ENCODE assay signal across 8 mouse cellular contexts in genomic region chr7:96142973-96143596, GRCm38 (mm10). TPM values are rescaled to one million over a fixed set of nuclear protein-coding genes. Genes with fewer than 3 reads are reported as not detected.
DNase-seq lines count a peak whose midpoint lies in the region; ATAC-seq and TF ChIP-seq lines count a peak whose summit lies in the region.
"Had no signal": no experiment of that assay in that cellular context is flagged by ENCODE, and none has a peak within 500 bp of the region (broad histone marks: within the 10 kb centered on the region; RNA-seq: fewer than 3 reads in every experiment).

No protein-coding gene starts in this region.

- H3K27ac ChIP-seq in heart, postnatal 0 days (ENCODE audit: low read depth), result peak overlapping the region; percentile 93
- no peak overlapping the region for H3K27ac ChIP-seq in lung, postnatal 0 days (ENCODE audit: low read length)
- no peak overlapping the region for H3K27ac ChIP-seq in stomach, postnatal 0 days (replicated peaks)
- H3K27ac ChIP-seq: liver, embryonic 14.5 days had no signal

- H3K4me3 ChIP-seq in heart, postnatal 0 days (ENCODE audit: low read depth, low read length), result no peak overlapping the region
- no peak overlapping the region for H3K4me3 ChIP-seq in lung, postnatal 0 days (ENCODE audit: low read depth, low read length)
- no peak overlapping the region for H3K4me3 ChIP-seq in stomach, postnatal 0 days (ENCODE audit: low read depth, low read length)

- ATAC-seq in heart, postnatal 0 days (ENCODE audit: insufficient read depth, low read depth), result peak; percentile 93
- ATAC-seq in lung, postnatal 0 days, result peak; percentile 12; the same call in 1 of the 2 replicates
- no peak for ATAC-seq in stomach, postnatal 0 days (ENCODE audit: low FRiP score, low TSS enrichment)
- ATAC-seq in activated CD4-positive, CD25-positive, alpha-beta regulatory T cell, adult 4 months, result no peak

- no peaks in the 10 kb centered on the region for H3K9me3 ChIP-seq in heart, postnatal 0 days (replicated peaks; ENCODE audit: control insufficient read depth, low read length)
- H3K9me3 ChIP-seq in lung, postnatal 0 days (ENCODE audit: low read length), result no peaks in the 10 kb centered on the region
- H3K9me3 ChIP-seq in stomach, postnatal 0 days (ENCODE audit: control insufficient read depth, low read length), result no peaks in the 10 kb centered on the region

- WGBS in heart, postnatal 0 days, result 47% methylated on average over 3 of the region's 3 CpGs
- 59% methylated on average over 3 of the region's 3 CpGs for WGBS in lung, postnatal 0 days
- WGBS in stomach, postnatal 0 days, result 73% methylated on average over 3 of the region's 3 CpGs

- H3K36me3 ChIP-seq in heart, postnatal 0 days (replicated peaks; ENCODE audit: control insufficient read depth, insufficient read depth, low read length), result no peaks in the 10 kb centered on the region
- no peaks in the 10 kb centered on the region for H3K36me3 ChIP-seq in lung, postnatal 0 days (ENCODE audit: insufficient read depth, low read length)
- H3K36me3 ChIP-seq in stomach, postnatal 0 days (ENCODE audit: control insufficient read depth, insufficient read depth, low read length), result no peaks in the 10 kb centered on the region

- H3K9ac ChIP-seq in heart, postnatal 0 days (replicated peaks; ENCODE audit: low read depth, low read length), result no peak overlapping the region
- no peak overlapping the region for H3K9ac ChIP-seq in lung, postnatal 0 days (replicated peaks; ENCODE audit: low read depth)
- no peak overlapping the region for H3K9ac ChIP-seq in stomach, postnatal 0 days (ENCODE audit: low read length)
- H3K9ac ChIP-seq: liver, embryonic 14.5 days had no signal

- DNase-seq in urinary bladder, postnatal 25 days (ENCODE audit: low spot score), result peak; percentile 15
- no peak for DNase-seq in urinary bladder, adult 18-20 months (ENCODE audit: low spot score in 2 of 2)
- peak; percentile 84 to 86 for DNase-seq in cerebellum, postnatal 14 days
- peak; percentile 92 for DNase-seq in heart, postnatal 0 days (ENCODE audit: low spot score)
- no peak for DNase-seq in lung, postnatal 0 days (ENCODE audit: low spot score)
- no peak for DNase-seq in stomach, postnatal 0 days (ENCODE audit: low spot score)

- TF ChIP-seq EP300 in heart, postnatal 0 days (IDR thresholded peaks at IDR 0.05; ENCODE audit: low read depth), result peak; percentile 86
- no peak for TF ChIP-seq EP300 in lung, postnatal 0 days (IDR thresholded peaks at IDR 0.05)
- TF ChIP-seq EP300 in stomach, postnatal 0 days (optimal IDR thresholded peaks at IDR 0.05), result no peak

- no peak; the same call in 1 of the 2 replicates for TF ChIP-seq CTCF in heart, postnatal 0 days (IDR thresholded peaks at IDR 0.05; ENCODE audit: low read depth)
- TF ChIP-seq CTCF in lung, postnatal 0 days (IDR thresholded peaks at IDR 0.05), result no peak
- no peak for TF ChIP-seq CTCF in stomach, postnatal 0 days (IDR thresholded peaks at IDR 0.05; ENCODE audit: low read depth)

- H3K27me3 ChIP-seq in heart, postnatal 0 days (ENCODE audit: control insufficient read depth, insufficient read depth, low read length), result no peaks in the 10 kb centered on the region
- H3K27me3 ChIP-seq in lung, postnatal 0 days (replicated peaks; ENCODE audit: insufficient read depth, low read length), result no peaks in the 10 kb centered on the region
- H3K27me3 ChIP-seq in stomach, postnatal 0 days (ENCODE audit: control insufficient read depth, insufficient read depth, low read length), result no peaks in the 10 kb centered on the region

- peaks cover 4% of the 10 kb centered on the region; the same call in 1 of the 2 replicates for H3K4me1 ChIP-seq in heart, postnatal 0 days (ENCODE audit: control insufficient read depth, insufficient read depth)
- no peaks in the 10 kb centered on the region for H3K4me1 ChIP-seq in lung, postnatal 0 days (ENCODE audit: insufficient read depth, low read depth, low read length)
- H3K4me1 ChIP-seq in stomach, postnatal 0 days (replicated peaks; ENCODE audit: control insufficient read depth, insufficient read depth), result no peaks in the 10 kb centered on the region

- no peak overlapping the region for H3K4me2 ChIP-seq in heart, postnatal 0 days (ENCODE audit: low read depth, low read length)
- H3K4me2 ChIP-seq in lung, postnatal 0 days (replicated peaks; ENCODE audit: low read depth, low read length), result no peak overlapping the region
- H3K4me2 ChIP-seq in stomach, postnatal 0 days (replicated peaks; ENCODE audit: low read depth), result no peak overlapping the region

RNA-seq across cellular contexts. Expression of gene Tenm4, which starts 28.0 kb away (rescaled TPM):
- 3.9 and 5.9 TPM in 2 replicates for total RNA-seq in heart, postnatal 0 days (2014; rRNA removed; ENCODE audit: low replicate concordance)
- 1.4 and 2.3 TPM in 2 replicates for polyA plus RNA-seq in heart, postnatal 0 days (2015; fragmentation: Nextera tagmentation; extraction: Ambion mirVana)
- 5.0 and 8.4 TPM in 2 replicates for polyA plus RNA-seq in lung, postnatal 0 days (2015; fragmentation: Nextera tagmentation; extraction: Ambion mirVana)
- polyA plus RNA-seq in stomach, postnatal 0 days (2015; fragmentation: Nextera tagmentation; extraction: Ambion mirVana), result 6.9 and 7.2 TPM in 2 replicates
- under 1 TPM in 1 of 2 experiments, not detected in 1; 0.45 TPM for polyA plus RNA-seq in activated CD4-positive, CD25-positive, alpha-beta regulatory T cell, adult 4 months (2017; shearing (Covaris generic))

Comparison
In these comparisons a context has a peak if more than half of its experiments do, and no peak if none do; other contexts are left out.
1. DNase-seq: peak in urinary bladder, postnatal 25 days (single experiment), cerebellum, postnatal 14 days (2 of 2) and heart, postnatal 0 days (single experiment); none in urinary bladder, adult 18-20 months (0 of 2), lung, postnatal 0 days (single experiment) and stomach, postnatal 0 days (single experiment).
2. ATAC-seq: peak in heart, postnatal 0 days (single experiment) and lung, postnatal 0 days (single experiment); none in stomach, postnatal 0 days (single experiment) and activated CD4-positive, CD25-positive, alpha-beta regulatory T cell, adult 4 months (single experiment).